Mouse (Mus musculus) right cerebral cortex, adult 18-20 months (tissue): ENCODE results near the gene Nek9.

ENCODE experiments used
- DNase-seq: peaks from one replicate; pipeline ENCODE4 v3.0.0; 2022; ENCODE audit warnings: mixed read lengths

Nek9 gene

GRCm38 (mm10) chr12:85257008-85257639 lies 82.0 kb downstream of the Nek9 start:
- no peak for DNase-seq

- DNase-seq, result no peak
Measured at GRCm38 (mm10) chr12:85256074-85256751, 82.9 kb downstream of the Nek9 start.

GRCm38 (mm10) chr12:85252083-85252482 lies 87.1 kb downstream of the Nek9 start:
- DNase-seq, result no peak
